Mouse (Mus musculus) MEL (cell line): ENCODE data around the gene Eef1akmt2. TPM values are rescaled to one million over a fixed set of nuclear protein-coding genes. Genes with fewer than 3 reads are reported as not detected.

Source experiments
- DNase-seq: peaks from one replicate; pipeline ENCODE4 v3.0.0; 2011; ENCODE audit warnings: low read depth, low spot score
- H3K27ac ChIP-seq: 2 replicates; pipeline ENCODE4 v1.5.1; 2012; ENCODE audit warnings: low read depth, mild to moderate bottlenecking, control low read depth, low read length, moderate library complexity; ENCODE audit not compliant: control insufficient read depth
- H3K27me3 ChIP-seq, 2 experiments: fragments of 150-350 bp in 1 of 2; sonication (generic) in 1 of 2; 2 replicates each; pipeline ENCODE4 v1.6.1; 2012; ENCODE audit warnings: low read length in 2 of 2, mild to moderate bottlenecking in 2 of 2, improper control_type of control experiment in 1 of 2, moderate library complexity in 1 of 2; ENCODE audit not compliant: insufficient read depth in 2 of 2, control insufficient read depth in 1 of 2
- H3K36me3 ChIP-seq, 2 experiments: 2 replicates each; pipeline ENCODE4 v1.6.1; 2012 to 2014; ENCODE audit warnings: low read length in 2 of 2, improper control_type of control experiment in 1 of 2, inconsistent platforms in 1 of 2, mild to moderate bottlenecking in 1 of 2; ENCODE audit not compliant: insufficient read depth in 2 of 2, control insufficient read depth in 1 of 2
- H3K4me1 ChIP-seq, 2 experiments: fragments of 150-350 bp in 1 of 2; sonication (generic) in 1 of 2; 2 replicates each; pipeline ENCODE4 v1.6.1; 2012; ENCODE audit warnings: low read length in 2 of 2, improper control_type of control experiment in 1 of 2, mild to moderate bottlenecking in 1 of 2; ENCODE audit not compliant: insufficient read depth in 2 of 2, control insufficient read depth in 1 of 2
- H3K4me3 ChIP-seq, 2 experiments: fragments of 150-350 bp in 1 of 2; sonication (generic) in 1 of 2; 2 replicates each; pipeline ENCODE4 v1.5.1; 2012; ENCODE audit warnings: low read depth in 2 of 2, low read length in 2 of 2, mild to moderate bottlenecking in 2 of 2, moderate library complexity in 2 of 2, control low read depth in 1 of 2, improper control_type of control experiment in 1 of 2; ENCODE audit not compliant: control insufficient read depth in 1 of 2, insufficient read depth in 1 of 2
- H3K79me2 ChIP-seq: 2 replicates; pipeline ENCODE4 v1.6.1; 2012; ENCODE audit warnings: mild to moderate bottlenecking, low read length, moderate library complexity; ENCODE audit not compliant: control insufficient read depth, poor library complexity, insufficient read depth
- H3K9ac ChIP-seq: 2 replicates; pipeline ENCODE4 v1.6.1; 2012; ENCODE audit warnings: low read depth, mild to moderate bottlenecking, control low read depth, low read length, moderate library complexity; ENCODE audit not compliant: control insufficient read depth, poor library complexity, severe bottlenecking
- H3K9me3 ChIP-seq: fragments of 150-350 bp; sonication (generic); replicated peaks from 2 replicates; pipeline ENCODE4 v1.6.1; 2012; ENCODE audit warnings: mild to moderate bottlenecking, low read length, improper control_type of control experiment, moderate library complexity; ENCODE audit not compliant: insufficient read depth
- BHLHE40 ChIP-seq: IDR thresholded peaks from 2 replicates; pipeline ENCODE4 v1.6.1; 2012; ENCODE audit warnings: low read depth, mild to moderate bottlenecking, inconsistent platforms, low read length, improper control_type of control experiment, borderline replicate concordance
- CHD2 ChIP-seq: IDR thresholded peaks from 2 replicates; pipeline ENCODE4 v1.6.1; 2011; ENCODE audit warnings: low read length, improper control_type of control experiment
- CTCF ChIP-seq, 3 experiments: IDR thresholded peaks in 2 of 3; conservative IDR thresholded peaks in 1 of 3; 2 replicates each; pipeline ENCODE4 v1.5.1; 2011 to 2012; ENCODE audit warnings: low read length in 3 of 3, low read depth in 2 of 3, mild to moderate bottlenecking in 2 of 3, improper control_type of control experiment in 1 of 3, inconsistent platforms in 1 of 3, mixed read lengths in 1 of 3, moderate library complexity in 1 of 3; ENCODE audit not compliant: control insufficient read depth in 1 of 3, insufficient read depth in 1 of 3, poor library complexity in 1 of 3, severe bottlenecking in 1 of 3
- E2F4 ChIP-seq: IDR thresholded peaks from 2 replicates; pipeline ENCODE4 v1.6.1; 2011; ENCODE audit warnings: low read depth, low read length, improper control_type of control experiment, borderline replicate concordance
- ELF1 ChIP-seq: IDR thresholded peaks from 2 replicates; pipeline ENCODE4 v1.6.1; 2014; ENCODE audit warnings: low read depth, mild to moderate bottlenecking, inconsistent platforms, low read length, improper control_type of control experiment, moderate library complexity
- EP300 ChIP-seq, 2 experiments: IDR thresholded peaks; 2 replicates each; pipeline ENCODE4 v1.6.1; 2011; ENCODE audit warnings: improper control_type of control experiment in 2 of 2, low read length in 2 of 2, low read depth in 1 of 2, mild to moderate bottlenecking in 1 of 2
- ETS1 ChIP-seq: IDR thresholded peaks from 2 replicates; pipeline ENCODE4 v1.6.1; 2012; ENCODE audit warnings: low read depth, mild to moderate bottlenecking, inconsistent platforms, low read length, improper control_type of control experiment, moderate library complexity
- GATA1 ChIP-seq: IDR thresholded peaks from 2 replicates; pipeline ENCODE4 v1.6.1; 2011; ENCODE audit warnings: low read depth, low read length, improper control_type of control experiment
- HCFC1 ChIP-seq: IDR thresholded peaks from 2 replicates; pipeline ENCODE4 v1.6.1; 2012; ENCODE audit warnings: low read depth, mild to moderate bottlenecking, inconsistent platforms, low read length, improper control_type of control experiment, moderate library complexity
- JUND ChIP-seq: IDR thresholded peaks from 2 replicates; pipeline ENCODE4 v1.6.1; 2011; ENCODE audit warnings: low read depth, mild to moderate bottlenecking, improper control_type of control experiment, low read length
- KAT2A ChIP-seq: conservative IDR thresholded peaks from 2 replicates; pipeline ENCODE4 v1.6.1; 2012; ENCODE audit warnings: low read depth, low read length, improper control_type of control experiment, inconsistent platforms
- MAFK ChIP-seq: IDR thresholded peaks from 2 replicates; pipeline ENCODE4 v1.6.1; 2011; ENCODE audit warnings: low read depth, mild to moderate bottlenecking, low read length, improper control_type of control experiment, borderline replicate concordance
- MAX ChIP-seq: IDR thresholded peaks from 2 replicates; pipeline ENCODE4 v1.6.1; 2011; ENCODE audit warnings: low read length, improper control_type of control experiment
- MAZ ChIP-seq: IDR thresholded peaks from 2 replicates; pipeline ENCODE4 v1.6.1; 2012; ENCODE audit warnings: low read depth, mild to moderate bottlenecking, inconsistent platforms, low read length, improper control_type of control experiment
- MEF2A ChIP-seq: IDR thresholded peaks from 2 replicates; pipeline ENCODE4 v1.6.1; 2014; ENCODE audit warnings: low read depth, mild to moderate bottlenecking, inconsistent platforms, low read length, improper control_type of control experiment; ENCODE audit not compliant: poor library complexity, insufficient replicate concordance, severe bottlenecking; ENCODE audit errors: extremely low read depth
- MXI1 ChIP-seq: IDR thresholded peaks from 2 replicates; pipeline ENCODE4 v1.6.1; 2011; ENCODE audit warnings: mild to moderate bottlenecking, low read depth, low read length, improper control_type of control experiment
- MYB ChIP-seq: IDR thresholded peaks from 2 replicates; pipeline ENCODE4 v1.6.1; 2011; ENCODE audit warnings: mild to moderate bottlenecking, low read depth, low read length, improper control_type of control experiment
- MYC ChIP-seq: IDR thresholded peaks from 2 replicates; pipeline ENCODE4 v1.6.1; 2011; ENCODE audit warnings: low read depth, mild to moderate bottlenecking, low read length, improper control_type of control experiment, moderate library complexity
- NELFE ChIP-seq: IDR thresholded peaks from 2 replicates; pipeline ENCODE4 v1.6.1; 2011; ENCODE audit warnings: low read depth, low read length, improper control_type of control experiment
- NRF1 ChIP-seq: IDR thresholded peaks from 2 replicates; pipeline ENCODE4 v1.6.1; 2014; ENCODE audit warnings: low read depth, mild to moderate bottlenecking, inconsistent platforms, low read length, improper control_type of control experiment, moderate library complexity; ENCODE audit not compliant: poor library complexity, insufficient read depth, severe bottlenecking
- POLR2A ChIP-seq, 2 experiments: IDR thresholded peaks; 2 replicates each; pipeline ENCODE4 v1.6.1; 2011 to 2012; ENCODE audit warnings: low read length in 2 of 2, mild to moderate bottlenecking in 2 of 2, control low read depth in 1 of 2, improper control_type of control experiment in 1 of 2, low read depth in 1 of 2, moderate library complexity in 1 of 2; ENCODE audit not compliant: control insufficient read depth in 1 of 2, insufficient read depth in 1 of 2, poor library complexity in 1 of 2
- POLR2AphosphoS2 ChIP-seq: IDR thresholded peaks from 2 replicates; pipeline ENCODE4 v1.6.1; 2011; ENCODE audit warnings: low read length, improper control_type of control experiment
- POLR2AphosphoS5 ChIP-seq: IDR thresholded peaks from 2 replicates; pipeline ENCODE4 v1.6.1; 2012; ENCODE audit warnings: low read depth, borderline replicate concordance, mild to moderate bottlenecking, inconsistent platforms, low read length, moderate library complexity, mixed read lengths
- RAD21 ChIP-seq: IDR thresholded peaks from 2 replicates; pipeline ENCODE4 v1.6.1; 2011; ENCODE audit warnings: mild to moderate bottlenecking, low read depth, low read length, improper control_type of control experiment
- SIN3A ChIP-seq: IDR thresholded peaks from 2 replicates; pipeline ENCODE4 v1.6.1; 2012; ENCODE audit warnings: low read length, improper control_type of control experiment, inconsistent platforms
- TBP ChIP-seq: IDR thresholded peaks from 2 replicates; pipeline ENCODE4 v1.8.0; 2011; ENCODE audit warnings: low read depth, low read length, improper control_type of control experiment
- UBTF ChIP-seq: IDR thresholded peaks from 2 replicates; pipeline ENCODE4 v1.6.1; 2012; ENCODE audit warnings: low read depth, mild to moderate bottlenecking, inconsistent platforms, low read length, improper control_type of control experiment, moderate library complexity, borderline replicate concordance; ENCODE audit not compliant: insufficient read depth
- USF1 ChIP-seq: IDR thresholded peaks from 2 replicates; pipeline ENCODE4 v1.6.1; 2014; ENCODE audit warnings: low read depth, mild to moderate bottlenecking, inconsistent platforms, low read length, improper control_type of control experiment, moderate library complexity
- ZC3H11A ChIP-seq: IDR thresholded peaks from 2 replicates; pipeline ENCODE4 v1.6.1; 2012; ENCODE audit warnings: low read depth, mild to moderate bottlenecking, inconsistent platforms, low read length, improper control_type of control experiment
- ZKSCAN1 ChIP-seq: IDR thresholded peaks from 2 replicates; pipeline ENCODE4 v1.6.1; 2012; ENCODE audit warnings: low read depth, mild to moderate bottlenecking, inconsistent platforms, low read length, improper control_type of control experiment, moderate library complexity
- polyA plus RNA-seq, 2 experiments: library from polyadenylated mRNA; stranded (reverse) in 1 of 2; unstranded in 1 of 2; fragments of >175 nt in 1 of 2; fragments of >200 nt in 1 of 2; gene quantifications; 2 replicates each; pipeline versions ENCODE4 v1.2.1 to v1.2.4; 2012; ENCODE audit warnings: low replicate concordance in 2 of 2, low read depth in 1 of 2; ENCODE audit not compliant: insufficient read length in 2 of 2, insufficient read depth in 1 of 2, missing spikeins in 1 of 2
- total RNA-seq: library from RNA; depleted of rRNA; stranded (reverse); fragments of 300-350 nt; gene quantifications from 2 replicates; pipeline ENCODE4 v1.2.3, GENCODE M21; 2012

Gene Eef1akmt2
- total and polyA plus RNA-seq, 3 experiments: 26.9 to 330 (median 27.0) TPM

DNA sequence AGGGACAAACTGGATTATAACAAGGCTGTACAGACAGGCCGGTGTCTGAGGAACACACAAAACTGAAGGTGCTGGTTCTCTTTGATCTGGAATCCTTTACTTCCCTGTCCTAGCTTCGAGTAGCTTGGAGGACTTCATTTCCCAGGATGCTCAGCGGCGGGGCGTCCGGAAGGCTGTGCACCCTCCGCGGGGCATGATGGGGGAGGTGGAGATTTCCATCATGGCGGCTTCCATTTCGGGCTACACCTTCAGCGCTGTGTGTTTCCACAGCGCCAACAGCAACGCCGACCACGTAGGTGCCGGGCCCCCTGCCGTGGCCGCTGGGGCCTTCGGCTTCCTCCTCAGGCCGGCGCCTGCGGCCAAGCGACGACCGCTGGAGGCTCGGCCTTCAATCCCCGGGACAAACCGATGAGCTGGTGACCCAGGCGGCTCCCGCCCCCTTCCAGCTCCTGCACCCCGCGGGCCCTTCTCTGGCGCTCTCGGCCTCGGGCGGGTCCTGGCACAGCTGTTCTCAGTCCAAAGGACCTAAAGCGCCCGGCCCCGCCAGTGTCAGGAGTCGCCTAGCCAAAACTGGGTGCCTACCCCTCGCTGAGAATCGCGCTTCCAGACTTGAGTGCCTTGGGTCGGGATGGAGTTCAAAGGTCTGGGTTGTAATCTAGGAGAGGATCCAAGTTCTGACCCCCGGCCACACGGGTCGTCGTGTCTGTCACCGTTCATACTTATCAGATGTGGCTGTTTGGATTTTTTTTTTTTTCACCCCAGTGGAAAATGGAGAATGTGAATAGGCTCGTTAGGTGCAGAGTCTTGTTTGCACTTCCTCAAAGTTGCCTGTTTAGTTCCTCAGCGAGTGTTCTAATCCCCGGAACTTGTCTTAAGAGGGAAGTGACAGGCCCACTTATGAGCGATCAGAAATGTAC, 6.8 kb upstream of the Eef1akmt2 start, which contains the start of gene Abraxas2 (continued):
- TF ChIP-seq MYB (no peak), MAFK (no peak), ETS1 (peak; percentile 26; the same call in 1 of the 2 replicates), TBP (peak; percentile 89), MXI1 (peak; percentile 50), MYC (0 out of 2 replicates have a peak, but pooled peaks have one; percentile 57), CTCF (IDR thresholded peaks at IDR 0.05 in 2 of 3, conservative IDR thresholded peaks at IDR 0.05 in 1 of 3; ENCODE audit: control insufficient read depth in 1 of 3, insufficient read depth in 1 of 3, low read depth in 2 of 3, low read length in 3 of 3, poor library complexity in 1 of 3, severe bottlenecking in 1 of 3) (no peak)

DNA sequence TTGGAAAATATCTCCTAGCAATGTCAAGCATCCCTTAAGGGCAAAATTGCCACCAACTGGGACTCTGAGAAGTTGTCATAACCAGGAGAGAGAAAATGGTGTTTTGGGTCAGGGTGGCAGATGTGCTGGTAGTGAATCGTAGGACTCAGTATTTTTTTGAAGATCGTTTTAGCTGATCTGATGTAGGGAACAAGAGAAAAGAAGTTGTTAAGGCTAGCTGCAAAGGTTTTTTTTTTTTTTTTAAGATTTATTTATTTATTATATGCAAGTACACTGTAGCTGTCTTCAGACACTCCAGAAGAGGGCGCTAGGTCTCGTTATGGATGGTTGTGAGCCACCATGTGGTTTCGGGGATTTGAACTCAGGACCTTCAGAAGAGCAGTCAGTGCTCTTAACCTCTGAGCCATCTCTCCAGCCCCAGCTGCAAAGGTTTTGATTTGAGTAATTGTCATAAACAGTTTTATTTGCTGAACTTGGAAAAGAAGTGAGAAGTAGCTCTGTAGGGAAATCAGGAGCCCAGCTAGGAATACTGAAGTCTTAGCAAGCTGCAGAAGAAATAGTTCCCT, 5.7 kb upstream of the Eef1akmt2 start:
- peak; percentile 67 for DNase-seq
- H3K27ac ChIP-seq: no peak overlapping the region
- H3K4me1 ChIP-seq: peaks cover 9 to 15% of the 10 kb centered on the region in 2 experiments
- no peak for TF ChIP-seq BHLHE40
- TF ChIP-seq POLR2A (IDR thresholded peaks at IDR 0.05; ENCODE audit: control insufficient read depth in 1 of 2, insufficient read depth in 1 of 2, low read depth in 1 of 2, low read length in 2 of 2, poor library complexity in 1 of 2): no peak
- no peak for TF ChIP-seq E2F4
- TF ChIP-seq KAT2A: no peak
- TF ChIP-seq CHD2: no peak
- TF ChIP-seq SIN3A: 0 out of 2 replicates have a peak, but pooled peaks have one; percentile 20
- no peak for TF ChIP-seq HCFC1
- TF ChIP-seq MXI1: no peak
- 0 out of 2 replicates have a peak, but pooled peaks have one; percentile 40 for TF ChIP-seq MYC
- TF ChIP-seq MAX: no peak
- no peak for TF ChIP-seq NRF1
- TF ChIP-seq MEF2A: no peak
- no peak for TF ChIP-seq USF1
- TF ChIP-seq POLR2AphosphoS2: no peak
- TF ChIP-seq MYB: no peak
- TF ChIP-seq ELF1: no peak
- no peak for TF ChIP-seq NELFE
- TF ChIP-seq JUND: no peak
- TF ChIP-seq CTCF (IDR thresholded peaks at IDR 0.05 in 2 of 3, conservative IDR thresholded peaks at IDR 0.05 in 1 of 3; ENCODE audit: control insufficient read depth in 1 of 3, insufficient read depth in 1 of 3, low read depth in 2 of 3, low read length in 3 of 3, poor library complexity in 1 of 3, severe bottlenecking in 1 of 3): peak; percentile 12 to 29 (median 29); a peak in 3 of 6 replicates
- TF ChIP-seq GATA1: no peak
- no peak for TF ChIP-seq POLR2AphosphoS5
- no peak for TF ChIP-seq ZKSCAN1
- peak; percentile 91 for TF ChIP-seq TBP
- no peak for TF ChIP-seq EP300 (IDR thresholded peaks at IDR 0.05; ENCODE audit: low read depth in 1 of 2, low read length in 2 of 2)
- TF ChIP-seq ZC3H11A: no peak
- no peak for TF ChIP-seq UBTF
- 0 out of 2 replicates have a peak, but pooled peaks have one; percentile 15 for TF ChIP-seq ETS1
- no peak for TF ChIP-seq MAFK
- no peak for TF ChIP-seq RAD21
- no peak for TF ChIP-seq MAZ

More for the DNA sequence above, 5.7 kb upstream of the Eef1akmt2 start:
- H3K27me3 ChIP-seq: no peaks in the 10 kb centered on the region
- H3K9ac ChIP-seq: no peak overlapping the region
- peaks cover 26% of the 10 kb centered on the region for H3K79me2 ChIP-seq
- H3K9me3 ChIP-seq: no peaks in the 10 kb centered on the region
- peaks cover 0 to 31% of the 10 kb centered on the region in 2 experiments; a peak in 2 of 4 replicates for H3K36me3 ChIP-seq
- H3K4me3 ChIP-seq: peak overlapping the region in 1 of 2 experiments; percentile 79; a peak in 2 of 4 replicates
